Mouse (Mus musculus): ENCODE measurements around the gene Ncor2. TPM values are rescaled to one million over a fixed set of nuclear protein-coding genes. Genes with fewer than 3 reads are reported as not detected.

Ncor2 gene
- polyA plus RNA-seq, 1 experiment from 2014 or later, result 36.5 TPM

GRCm38 (mm10) chr5:125127426-125127825, 51.6 kb downstream of the Ncor2 start:
- whole genome bisulfite sequencing, result 88% methylated on average over 4 of the region's 4 CpGs
- Histone ChIP-seq H3K4me3 (ENCODE audit: low read depth, low read length) (no peak overlapping the region), H3K36me3 (ENCODE audit: insufficient read depth) (peaks cover 15% of the 10 kb centered on the region), H3K4me2 (no peak overlapping the region), H3K27me3 (ENCODE audit: insufficient read depth, low read length) (no peaks in the 10 kb centered on the region), H3K9me3 (ENCODE audit: low read depth, low read length) (no peaks in the 10 kb centered on the region), H3K4me1 (ENCODE audit: insufficient read depth) (peaks cover 24% of the 10 kb centered on the region), H3K27ac (ENCODE audit: low read depth) (no peak overlapping the region), H3K9ac (no peak overlapping the region)
- no peak for ATAC-seq (ENCODE audit: insufficient read depth)
- no peak for TF ChIP-seq CTCF (IDR thresholded peaks at IDR 0.05; ENCODE audit: low read depth)
- no peak for DNase-seq

GRCm38 (mm10) chr5:125125966-125126464, 53.0 kb downstream of the Ncor2 start:
- peaks cover 25% of the 10 kb centered on the region for H3K36me3 ChIP-seq (ENCODE audit: insufficient read depth)
- H3K27me3 ChIP-seq (ENCODE audit: insufficient read depth, low read length), result no peaks in the 10 kb centered on the region
- WGBS, result 52% methylated on average over 4 of the region's 4 CpGs
- no peak overlapping the region for H3K4me3 ChIP-seq (ENCODE audit: low read depth, low read length)
- H3K27ac ChIP-seq (ENCODE audit: low read depth), result peak overlapping the region; percentile 55; the same call in 1 of the 2 replicates
- no peak for TF ChIP-seq CTCF (IDR thresholded peaks at IDR 0.05; ENCODE audit: low read depth)
- no peak overlapping the region for H3K9ac ChIP-seq
- no peak for DNase-seq
- peaks cover 24% of the 10 kb centered on the region for H3K4me1 ChIP-seq (ENCODE audit: insufficient read depth)
- H3K4me2 ChIP-seq, result no peak overlapping the region
- no peaks in the 10 kb centered on the region for H3K9me3 ChIP-seq (ENCODE audit: low read depth, low read length)
- no peak for ATAC-seq (ENCODE audit: insufficient read depth)

- Histone ChIP-seq H3K4me1 (ENCODE audit: insufficient read depth) (peaks cover 24% of the 10 kb centered on the region), H3K9ac (no peak overlapping the region; the same call in 1 of the 2 replicates), H3K27me3 (ENCODE audit: insufficient read depth, low read length) (no peaks in the 10 kb centered on the region), H3K36me3 (ENCODE audit: insufficient read depth) (peaks cover 29% of the 10 kb centered on the region), H3K9me3 (ENCODE audit: low read depth, low read length) (no peaks in the 10 kb centered on the region), H3K4me3 (ENCODE audit: low read depth, low read length) (no peak overlapping the region), H3K27ac (ENCODE audit: low read depth) (peak overlapping the region; percentile 55), H3K4me2 (no peak overlapping the region)
- DNase-seq, result no peak
- WGBS, result 74% methylated on average over 3 of the region's 3 CpGs
- no peak for TF ChIP-seq CTCF (IDR thresholded peaks at IDR 0.05; ENCODE audit: low read depth)
- ATAC-seq (ENCODE audit: insufficient read depth), result no peak
Measured at GRCm38 (mm10) chr5:125125219-125125618, 53.8 kb downstream of the Ncor2 start.

GRCm38 (mm10) chr5:125124002-125124401, 55.0 kb downstream of the Ncor2 start:
- no peak overlapping the region; the same call in 1 of the 2 replicates for H3K9ac ChIP-seq
- H3K27ac ChIP-seq (ENCODE audit: low read depth), result peak overlapping the region; percentile 55
- no peak overlapping the region for H3K4me3 ChIP-seq (ENCODE audit: low read depth, low read length)
- peaks cover 35% of the 10 kb centered on the region for H3K36me3 ChIP-seq (ENCODE audit: insufficient read depth)
- H3K27me3 ChIP-seq (ENCODE audit: insufficient read depth, low read length), result no peaks in the 10 kb centered on the region
- no peaks in the 10 kb centered on the region for H3K9me3 ChIP-seq (ENCODE audit: low read depth, low read length)
- ATAC-seq (ENCODE audit: insufficient read depth), result peak; percentile 77
- WGBS, result 44% methylated on average over 7 of the region's 7 CpGs
- H3K4me1 ChIP-seq (ENCODE audit: insufficient read depth), result peaks cover 18% of the 10 kb centered on the region
- no peak for TF ChIP-seq CTCF (IDR thresholded peaks at IDR 0.05; ENCODE audit: low read depth)
- peak; percentile 90 for DNase-seq
- H3K4me2 ChIP-seq, result no peak overlapping the region

GRCm38 (mm10) chr5:125123206-125123605, 55.8 kb downstream of the Ncor2 start:
- Histone ChIP-seq H3K9me3 (ENCODE audit: low read depth, low read length) (no peaks in the 10 kb centered on the region), H3K27ac (ENCODE audit: low read depth) (peak overlapping the region; percentile 55; the same call in 1 of the 2 replicates), H3K9ac (no peak overlapping the region), H3K36me3 (ENCODE audit: insufficient read depth) (peaks cover 43% of the 10 kb centered on the region), H3K4me1 (ENCODE audit: insufficient read depth) (peaks cover 14% of the 10 kb centered on the region), H3K4me3 (ENCODE audit: low read depth, low read length) (no peak overlapping the region), H3K27me3 (ENCODE audit: insufficient read depth, low read length) (no peaks in the 10 kb centered on the region), H3K4me2 (no peak overlapping the region)
- WGBS, result 38% methylated on average over 3 of the region's 3 CpGs
- ATAC-seq (ENCODE audit: insufficient read depth), result peak; percentile 18; the same call in 1 of the 2 replicates
- TF ChIP-seq CTCF (IDR thresholded peaks at IDR 0.05; ENCODE audit: low read depth), result peak; percentile 45
- peak; percentile 75 for DNase-seq

- peaks cover 50% of the 10 kb centered on the region for H3K36me3 ChIP-seq (ENCODE audit: insufficient read depth)
- ATAC-seq (ENCODE audit: insufficient read depth) (no peak), DNase-seq (no peak)
- peak; percentile 7; the same call in 1 of the 2 replicates for TF ChIP-seq CTCF (IDR thresholded peaks at IDR 0.05; ENCODE audit: low read depth)
- peaks cover 14% of the 10 kb centered on the region for H3K4me1 ChIP-seq (ENCODE audit: insufficient read depth)
- H3K9me3 ChIP-seq (ENCODE audit: low read depth, low read length), result no peaks in the 10 kb centered on the region
- no peak overlapping the region for H3K4me3 ChIP-seq (ENCODE audit: low read depth, low read length)
- H3K27ac ChIP-seq (ENCODE audit: low read depth), result no peak overlapping the region
- H3K4me2 ChIP-seq, result no peak overlapping the region
- no peaks in the 10 kb centered on the region for H3K27me3 ChIP-seq (ENCODE audit: insufficient read depth, low read length)
- H3K9ac ChIP-seq, result no peak overlapping the region
- WGBS, result 80% methylated on average over 7 of the region's 7 CpGs
Measured at GRCm38 (mm10) chr5:125122546-125122945, 56.5 kb downstream of the Ncor2 start.

- H3K27me3 ChIP-seq (ENCODE audit: insufficient read depth, low read length), result no peaks in the 10 kb centered on the region
- no peak overlapping the region for H3K9ac ChIP-seq
- no peak for TF ChIP-seq CTCF (IDR thresholded peaks at IDR 0.05; ENCODE audit: low read depth)
- peaks cover 55% of the 10 kb centered on the region for H3K36me3 ChIP-seq (ENCODE audit: insufficient read depth)
- H3K4me2 ChIP-seq, result no peak overlapping the region
- H3K9me3 ChIP-seq (ENCODE audit: low read depth, low read length), result no peaks in the 10 kb centered on the region
- H3K27ac ChIP-seq (ENCODE audit: low read depth), result no peak overlapping the region
- DNase-seq (no peak), ATAC-seq (ENCODE audit: insufficient read depth) (no peak)
- WGBS, result 80% methylated on average over 7 of the region's 7 CpGs
- peaks cover 14% of the 10 kb centered on the region for H3K4me1 ChIP-seq (ENCODE audit: insufficient read depth)
- no peak overlapping the region for H3K4me3 ChIP-seq (ENCODE audit: low read depth, low read length)
Measured at GRCm38 (mm10) chr5:125122049-125122448, 57.0 kb downstream of the Ncor2 start.

Data from lung, embryonic 14.5 days (tissue).